Mouse (Mus musculus) gastrocnemius, postnatal 25 days (tissue): ENCODE data around the gene Lrrc66. TPM values are rescaled to one million over a fixed set of nuclear protein-coding genes. Genes with fewer than 3 reads are reported as not detected.

Experiments
- DNase-seq: peaks from one replicate; pipeline ENCODE4 v3.0.0; 2022
- long read RNA-seq, 2 experiments: library from polyadenylated mRNA; stranded (forward); transcript quantifications; one replicate each; pipeline ENCODE4 v2.0.0; 2021
- total RNA-seq, 2 experiments: library from RNA; stranded (reverse); gene quantifications; 1 replicate in 1 of 2; 2 replicates in 1 of 2; pipeline ENCODE4 v1.2.3; 2021

The Lrrc66 gene
- not detected for total RNA-seq
- long read RNA-seq, experiment 1 = 0 reads
- long read RNA-seq, experiment 2 = 0 reads

GRCm38 (mm10) chr5:73632291-73632690 is at the start of gene Lrrc66:
Gene Lrrc66 (minus strand): TSS chr5:73632526.
- DNase-seq = no peak

GRCm38 (mm10) chr5:73676626-73677025 is 44.3 kb upstream of the Lrrc66 start:
- DNase-seq = no peak

GRCm38 (mm10) chr5:73675604-73676003 is 43.3 kb upstream of the Lrrc66 start:
- no peak for DNase-seq

GRCm38 (mm10) chr5:73669386-73669785 is 37.1 kb upstream of the Lrrc66 start:
- DNase-seq = no peak

GRCm38 (mm10) chr5:73667877-73668276 is 35.6 kb upstream of the Lrrc66 start:
- DNase-seq = no peak

- no peak for DNase-seq
These were observed 34.4 kb upstream of the Lrrc66 start for GRCm38 (mm10) chr5:73666695-73667094.

- DNase-seq = no peak
These were observed 19.5 kb upstream of the Lrrc66 start for GRCm38 (mm10) chr5:73651855-73652201.

GRCm38 (mm10) chr5:73651061-73651854 is 18.9 kb upstream of the Lrrc66 start, which contains the start of gene Spata18:
Gene Spata18 (plus strand): TSS chr5:73651379.
- DNase-seq = no peak

GRCm38 (mm10) chr5:73650365-73650964 is 18.1 kb upstream of the Lrrc66 start:
- no peak for DNase-seq

GRCm38 (mm10) chr5:73647261-73647900 is 15.1 kb upstream of the Lrrc66 start, which contains the start of gene Sgcb:
Gene Sgcb (minus strand): TSS chr5:73647790.
- peak; percentile 87 for DNase-seq

- DNase-seq = no peak
These were observed 9.8 kb upstream of the Lrrc66 start for GRCm38 (mm10) chr5:73642091-73642490.

- DNase-seq = no peak
These were observed 8.7 kb upstream of the Lrrc66 start for GRCm38 (mm10) chr5:73641058-73641457.

- no peak for DNase-seq
These were observed 5.2 kb upstream of the Lrrc66 start for GRCm38 (mm10) chr5:73637337-73638107.

GRCm38 (mm10) chr5:73633141-73633540 is 815 bp upstream of the Lrrc66 start:
- peak; percentile 31 for DNase-seq

GRCm38 (mm10) chr5:73631001-73631558 is 1.2 kb downstream of the Lrrc66 start:
- no peak for DNase-seq

- no peak for DNase-seq
These were observed 2.2 kb downstream of the Lrrc66 start for GRCm38 (mm10) chr5:73630141-73630540.

- no peak for DNase-seq
These were observed 4.3 kb downstream of the Lrrc66 start for GRCm38 (mm10) chr5:73627991-73628390.

- DNase-seq = no peak
These were observed 4.8 kb downstream of the Lrrc66 start for GRCm38 (mm10) chr5:73627559-73627958.

- no peak for DNase-seq
These were observed 5.5 kb downstream of the Lrrc66 start for GRCm38 (mm10) chr5:73626842-73627241.

GRCm38 (mm10) chr5:73625505-73625904 is 6.8 kb downstream of the Lrrc66 start:
- DNase-seq = no peak

- DNase-seq = no peak
These were observed 13.4 kb downstream of the Lrrc66 start for GRCm38 (mm10) chr5:73618969-73619368.

GRCm38 (mm10) chr5:73615211-73615610 is 17.1 kb downstream of the Lrrc66 start:
- DNase-seq = no peak
